Mouse (Mus musculus): ENCODE measurements at regions not wholly inside any gene's neighbourhood (a gene's known extent, or its start where the extent isn't known, plus 50 kb on each side); places are given as distances from the start of the nearest gene placed in this dataset.

DNA sequence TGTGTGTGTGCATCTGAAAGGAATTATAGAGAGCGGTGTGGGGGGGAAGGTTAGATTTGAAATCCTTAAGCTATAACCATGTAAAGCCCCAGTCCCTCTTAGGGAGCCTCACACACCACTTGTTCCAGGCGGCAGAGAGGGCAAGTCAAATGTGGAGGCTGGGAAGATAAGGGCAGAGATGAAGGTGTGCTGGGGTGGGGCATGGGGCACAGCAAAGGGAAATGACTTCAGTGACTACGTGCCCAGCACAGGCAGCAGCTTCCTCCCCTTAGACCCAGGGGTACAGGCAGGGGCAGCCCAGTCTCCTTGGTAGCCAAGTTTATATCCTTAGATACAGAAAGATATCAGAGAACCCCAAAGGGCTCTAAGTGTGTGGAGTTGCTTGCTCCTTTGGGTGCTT, 161.8 kb upstream of the 4930535I16Rik start:
- no peaks in the 10 kb centered on the region for H3K9me3 ChIP-seq (ENCODE audit: low read length)
- WGBS, result 89% methylated on average over 3 of the region's 3 CpGs
- H3K4me1 ChIP-seq (ENCODE audit: insufficient read depth, low read length), result no peaks in the 10 kb centered on the region

DNA sequence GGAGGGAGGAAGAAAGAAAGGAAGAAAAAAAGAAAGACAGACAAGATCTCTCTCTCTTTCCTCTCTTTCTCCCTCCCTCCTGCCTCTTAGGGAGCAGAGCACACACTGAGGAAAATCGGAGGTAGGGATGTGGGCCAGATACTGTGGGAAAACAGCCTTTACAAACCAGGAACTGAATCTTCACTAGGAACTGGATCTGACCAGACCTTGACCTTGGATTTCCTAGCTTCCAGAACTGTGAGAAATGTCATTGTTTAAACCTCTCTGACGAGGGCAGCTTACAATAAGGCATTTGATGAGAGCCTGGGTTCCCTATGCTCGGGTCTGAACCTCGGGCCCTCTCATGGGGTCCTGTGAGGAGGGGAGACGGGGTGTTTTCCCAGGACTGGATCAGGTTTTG, 157.7 kb upstream of the 4930535I16Rik start:
- Histone ChIP-seq H3K27me3 (ENCODE audit: insufficient read depth, low read length) (no peaks in the 10 kb centered on the region), H3K4me3 (ENCODE audit: low read length) (no peak overlapping the region), H3K36me3 (ENCODE audit: insufficient read depth, low read length) (no peaks in the 10 kb centered on the region), H3K4me2 (ENCODE audit: low read depth, low read length) (no peak overlapping the region), H3K27ac (no peak overlapping the region), H3K4me1 (ENCODE audit: insufficient read depth, low read length) (no peaks in the 10 kb centered on the region), H3K9ac (replicated peaks; ENCODE audit: low read length) (no peak overlapping the region), H3K9me3 (ENCODE audit: low read length) (no peaks in the 10 kb centered on the region)
- 69% methylated on average over 5 of the region's 5 CpGs for WGBS
- ATAC-seq (no peak), DNase-seq (ENCODE audit: low spot score) (no peak)
- TF ChIP-seq CTCF (IDR thresholded peaks at IDR 0.05; ENCODE audit: low read depth), result no peak

More for the DNA sequence above, 161.8 kb upstream of the 4930535I16Rik start:
- ATAC-seq (no peak), DNase-seq (ENCODE audit: low spot score) (no peak)
- no peak overlapping the region for H3K9ac ChIP-seq (replicated peaks; ENCODE audit: low read length)
- H3K27me3 ChIP-seq (ENCODE audit: insufficient read depth, low read length), result no peaks in the 10 kb centered on the region
- TF ChIP-seq CTCF (IDR thresholded peaks at IDR 0.05; ENCODE audit: low read depth), result no peak
- no peak overlapping the region for H3K27ac ChIP-seq
- H3K4me2 ChIP-seq (ENCODE audit: low read depth, low read length), result no peak overlapping the region
- no peaks in the 10 kb centered on the region for H3K36me3 ChIP-seq (ENCODE audit: insufficient read depth, low read length)
- H3K4me3 ChIP-seq (ENCODE audit: low read length), result no peak overlapping the region

- ATAC-seq, result no peak
- 73% methylated on average over 1 of the region's 1 CpGs for whole genome bisulfite sequencing
- DNase-seq (ENCODE audit: low spot score), result no peak
- no peak overlapping the region for H3K9ac ChIP-seq (replicated peaks; ENCODE audit: low read length)
- no peak overlapping the region for H3K4me3 ChIP-seq (ENCODE audit: low read length)
- no peak overlapping the region for H3K4me2 ChIP-seq (ENCODE audit: low read depth, low read length)
- no peak overlapping the region for H3K27ac ChIP-seq
- no peaks in the 10 kb centered on the region for H3K4me1 ChIP-seq (ENCODE audit: insufficient read depth, low read length)
- H3K9me3 ChIP-seq (ENCODE audit: low read length), result no peaks in the 10 kb centered on the region
- H3K36me3 ChIP-seq (ENCODE audit: insufficient read depth, low read length), result no peaks in the 10 kb centered on the region
- H3K27me3 ChIP-seq (ENCODE audit: insufficient read depth, low read length), result no peaks in the 10 kb centered on the region
- TF ChIP-seq CTCF (IDR thresholded peaks at IDR 0.05; ENCODE audit: low read depth), result no peak
Observed at GRCm38 (mm10) chr4:124073646-124074045, 155.8 kb upstream of the 4930535I16Rik start.

- no peak overlapping the region for H3K4me2 ChIP-seq (ENCODE audit: low read depth, low read length)
- no peak overlapping the region for H3K27ac ChIP-seq
- no peak for TF ChIP-seq CTCF (IDR thresholded peaks at IDR 0.05; ENCODE audit: low read depth)
- no peak for DNase-seq (ENCODE audit: low spot score)
- ATAC-seq, result no peak
- no peaks in the 10 kb centered on the region for H3K9me3 ChIP-seq (ENCODE audit: low read length)
- 70% methylated on average over 3 of the region's 3 CpGs for WGBS
- no peaks in the 10 kb centered on the region for H3K4me1 ChIP-seq (ENCODE audit: insufficient read depth, low read length)
- H3K36me3 ChIP-seq (ENCODE audit: insufficient read depth, low read length), result no peaks in the 10 kb centered on the region
- no peaks in the 10 kb centered on the region for H3K27me3 ChIP-seq (ENCODE audit: insufficient read depth, low read length)
- no peak overlapping the region for H3K4me3 ChIP-seq (ENCODE audit: low read length)
- no peak overlapping the region for H3K9ac ChIP-seq (replicated peaks; ENCODE audit: low read length)
Observed at GRCm38 (mm10) chr4:124064601-124065000, 146.8 kb upstream of the 4930535I16Rik start.

DNA sequence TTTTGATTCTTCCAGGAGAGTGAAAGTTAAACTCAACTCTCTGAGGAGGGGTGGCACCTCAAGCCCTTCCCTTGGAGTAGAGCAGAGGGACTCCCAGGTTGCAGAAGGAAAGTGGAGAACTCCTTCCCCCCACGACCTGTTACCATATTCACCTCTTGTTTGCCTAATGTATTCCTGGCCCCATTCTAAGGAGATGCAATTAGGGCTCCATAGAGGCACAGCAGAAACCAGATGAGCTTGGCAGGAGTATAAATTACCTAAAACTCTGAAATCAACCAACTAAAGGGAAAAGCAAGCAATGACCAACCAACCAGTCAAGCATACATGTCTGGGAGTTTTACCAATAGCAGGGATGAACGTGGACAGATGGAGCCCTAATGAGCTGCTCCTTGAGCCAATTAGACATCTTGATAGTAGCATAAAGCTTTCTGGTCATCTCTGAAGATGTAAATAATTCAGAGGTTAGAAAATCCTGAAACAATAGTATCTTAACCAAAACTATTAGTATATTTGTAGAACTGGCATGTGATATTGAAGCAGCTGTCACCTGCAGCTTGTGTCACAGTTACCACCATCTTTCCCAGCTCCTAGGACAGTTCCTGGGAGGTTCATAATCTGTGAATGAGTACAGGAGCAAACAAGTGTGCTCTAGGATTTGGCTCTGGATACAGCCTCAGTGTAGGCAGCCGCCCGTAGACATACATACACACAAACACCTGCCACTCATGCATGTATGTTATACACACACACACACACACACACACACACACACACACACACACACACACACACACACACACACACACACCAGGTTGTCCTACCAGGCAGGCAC, 145.7 kb upstream of the 4930535I16Rik start:
- Histone ChIP-seq H3K4me2 (ENCODE audit: low read depth, low read length) (no peak overlapping the region), H3K4me3 (ENCODE audit: low read length) (no peak overlapping the region), H3K27ac (no peak overlapping the region), H3K9me3 (ENCODE audit: low read length) (no peaks in the 10 kb centered on the region), H3K36me3 (ENCODE audit: insufficient read depth, low read length) (no peaks in the 10 kb centered on the region), H3K27me3 (ENCODE audit: insufficient read depth, low read length) (no peaks in the 10 kb centered on the region), H3K4me1 (ENCODE audit: insufficient read depth, low read length) (no peaks in the 10 kb centered on the region), H3K9ac (replicated peaks; ENCODE audit: low read length) (no peak overlapping the region)
- no peak for ATAC-seq
- TF ChIP-seq CTCF (IDR thresholded peaks at IDR 0.05; ENCODE audit: low read depth), result no peak
- 65% methylated on average over 4 of the region's 4 CpGs for WGBS
- peak; percentile 49 for DNase-seq (ENCODE audit: low spot score)

DNA sequence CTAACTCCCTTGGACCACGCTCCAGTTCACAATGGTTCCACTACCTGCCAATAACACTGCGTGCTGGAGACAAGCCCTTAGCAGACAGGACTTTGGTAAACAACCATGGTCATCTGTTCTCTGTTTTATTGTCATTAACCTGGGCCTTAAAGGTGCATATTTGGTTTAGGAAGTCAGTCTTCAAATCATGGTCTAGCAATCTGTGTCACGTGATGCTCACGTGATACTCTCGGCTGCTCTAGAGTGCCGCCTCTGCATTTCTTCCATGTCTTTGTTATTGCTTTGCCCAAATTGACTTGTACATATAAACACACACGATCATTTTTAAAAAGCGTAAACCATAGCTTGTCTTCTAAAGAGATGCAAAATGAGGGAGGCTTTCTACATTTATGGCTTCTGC, 139.8 kb upstream of the 4930535I16Rik start:
- Histone ChIP-seq H3K27me3 (ENCODE audit: insufficient read depth, low read length) (no peaks in the 10 kb centered on the region), H3K27ac (no peak overlapping the region), H3K4me2 (ENCODE audit: low read depth, low read length) (no peak overlapping the region), H3K4me3 (ENCODE audit: low read length) (no peak overlapping the region), H3K9me3 (ENCODE audit: low read length) (no peaks in the 10 kb centered on the region), H3K36me3 (ENCODE audit: insufficient read depth, low read length) (no peaks in the 10 kb centered on the region), H3K4me1 (ENCODE audit: insufficient read depth, low read length) (no peaks in the 10 kb centered on the region), H3K9ac (replicated peaks; ENCODE audit: low read length) (no peak overlapping the region)
- DNase-seq (ENCODE audit: low spot score) (no peak), ATAC-seq (no peak)
- WGBS, result 95% methylated on average over 8 of the region's 8 CpGs
- TF ChIP-seq CTCF (IDR thresholded peaks at IDR 0.05; ENCODE audit: low read depth), result no peak

DNA sequence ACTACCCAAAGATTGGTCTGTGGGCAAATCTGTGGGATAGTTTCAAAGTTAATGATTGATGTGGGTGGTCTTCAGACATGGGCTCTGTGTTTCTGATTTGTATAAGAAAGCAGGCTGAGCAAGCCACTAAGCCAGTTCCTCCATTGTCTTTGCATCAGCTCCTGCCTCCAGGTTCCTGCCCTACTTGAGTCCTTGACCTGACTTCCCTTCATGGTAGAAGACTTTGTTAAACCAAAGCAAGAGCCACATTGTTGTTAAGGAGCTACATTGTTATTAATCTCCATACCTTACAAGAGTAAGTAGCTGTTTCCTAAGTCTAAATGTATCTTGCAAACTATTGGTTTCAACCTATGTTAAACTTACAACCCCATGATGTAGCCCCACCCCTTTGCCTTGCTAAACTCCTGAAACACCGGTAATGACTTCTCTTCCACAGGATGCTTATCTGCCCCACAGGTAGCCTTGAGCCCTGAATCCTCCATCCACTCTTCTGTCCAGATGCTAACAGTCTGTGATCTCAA, 136.5 kb upstream of the 4930535I16Rik start:
- no peak for DNase-seq (ENCODE audit: low spot score)
- no peak for ATAC-seq
- no peaks in the 10 kb centered on the region for H3K27me3 ChIP-seq (ENCODE audit: insufficient read depth, low read length)
- no peaks in the 10 kb centered on the region for H3K36me3 ChIP-seq (ENCODE audit: insufficient read depth, low read length)
- TF ChIP-seq CTCF (IDR thresholded peaks at IDR 0.05; ENCODE audit: low read depth), result no peak
- H3K9ac ChIP-seq (replicated peaks; ENCODE audit: low read length), result no peak overlapping the region
- no peaks in the 10 kb centered on the region for H3K9me3 ChIP-seq (ENCODE audit: low read length)
- no peak overlapping the region for H3K4me2 ChIP-seq (ENCODE audit: low read depth, low read length)
- no peaks in the 10 kb centered on the region for H3K4me1 ChIP-seq (ENCODE audit: insufficient read depth, low read length)
- no peak overlapping the region for H3K27ac ChIP-seq
- no peak overlapping the region for H3K4me3 ChIP-seq (ENCODE audit: low read length)
- 88% methylated on average over 1 of the region's 1 CpGs for WGBS
